30 mouse cellular contexts compared by ENCODE assay signal in genomic region chr16:36914195-36914594, GRCm38 (mm10). TPM values are rescaled to one million over a fixed set of nuclear protein-coding genes. Genes with fewer than 3 reads are reported as not detected.
DNase-seq lines count a peak whose midpoint lies in the region; ATAC-seq and TF ChIP-seq lines count a peak whose summit lies in the region.
"Had no signal": no experiment of that assay in that cellular context is flagged by ENCODE, and none has a peak within 500 bp of the region (broad histone marks: within the 10 kb centered on the region; RNA-seq: fewer than 3 reads in every experiment).

No protein-coding gene starts in this region.

- no peak overlapping the region for H3K27ac ChIP-seq in embryonic facial prominence, embryonic 14.5 days (replicated peaks; ENCODE audit: low read depth, low read length)
- no peak overlapping the region for H3K27ac ChIP-seq in embryonic facial prominence, embryonic 10.5 days (replicated peaks)
- no peak overlapping the region for H3K27ac ChIP-seq in kidney, embryonic 14.5 days (ENCODE audit: low read depth, low read length)
- no peak overlapping the region for H3K27ac ChIP-seq in stomach, embryonic 16.5 days (ENCODE audit: low read length)
- no peak overlapping the region for H3K27ac ChIP-seq in stomach, postnatal 0 days (replicated peaks)
- H3K27ac ChIP-seq: hindbrain, embryonic 13.5 days; layer of hippocampus, adult 2 months; left cerebral cortex, adult 2 months; limb, embryonic 15.5 days; liver, embryonic 14.5 days; lung, embryonic 15.5 days; midbrain, embryonic 12.5 days; neural tube, embryonic 12.5 days had no signal

- H3K27me3 ChIP-seq in embryonic facial prominence, embryonic 14.5 days (replicated peaks; ENCODE audit: control insufficient read depth, insufficient read depth, low read length), result no peaks in the 10 kb centered on the region
- no peaks in the 10 kb centered on the region for H3K27me3 ChIP-seq in embryonic facial prominence, embryonic 10.5 days (replicated peaks; ENCODE audit: low read depth, poor library complexity, severe bottlenecking)
- H3K27me3 ChIP-seq in kidney, embryonic 14.5 days (ENCODE audit: control insufficient read depth, insufficient read depth, low read length), result no peaks in the 10 kb centered on the region
- no peaks in the 10 kb centered on the region for H3K27me3 ChIP-seq in stomach, embryonic 16.5 days (ENCODE audit: control insufficient read depth, insufficient read depth, low read length)
- H3K27me3 ChIP-seq in stomach, postnatal 0 days (ENCODE audit: control insufficient read depth, insufficient read depth, low read length), result no peaks in the 10 kb centered on the region
- H3K27me3 ChIP-seq: CH12.LX; hindbrain, embryonic 13.5 days; limb, embryonic 15.5 days; lung, embryonic 15.5 days; megakaryocyte, embryonic 14.5 days; midbrain, embryonic 12.5 days; neural tube, embryonic 12.5 days had no signal

- H3K4me2 ChIP-seq in embryonic facial prominence, embryonic 14.5 days (ENCODE audit: low read depth, low read length), result no peak overlapping the region
- no peak overlapping the region for H3K4me2 ChIP-seq in kidney, embryonic 14.5 days (replicated peaks; ENCODE audit: low read depth, low read length)
- no peak overlapping the region for H3K4me2 ChIP-seq in stomach, embryonic 16.5 days (ENCODE audit: low read depth, low read length)
- no peak overlapping the region for H3K4me2 ChIP-seq in stomach, postnatal 0 days (replicated peaks; ENCODE audit: low read depth)
- H3K4me2 ChIP-seq: heart, embryonic 11.5 days; hindbrain, embryonic 13.5 days; limb, embryonic 15.5 days; lung, embryonic 15.5 days; midbrain, embryonic 12.5 days; neural tube, embryonic 12.5 days had no signal

- no peak for TF ChIP-seq EP300 in stomach, postnatal 0 days (optimal IDR thresholded peaks at IDR 0.05)

- peaks cover 82% of the 10 kb centered on the region for H3K36me3 ChIP-seq in embryonic facial prominence, embryonic 14.5 days (ENCODE audit: control insufficient read depth, insufficient read depth, low read length)
- peaks cover 82% of the 10 kb centered on the region for H3K36me3 ChIP-seq in embryonic facial prominence, embryonic 10.5 days (replicated peaks)
- peaks cover 71% of the 10 kb centered on the region for H3K36me3 ChIP-seq in kidney, embryonic 14.5 days (ENCODE audit: control insufficient read depth, insufficient read depth, low read length)
- peaks cover 9% of the 10 kb centered on the region; the same call in 1 of the 2 replicates for H3K36me3 ChIP-seq in stomach, embryonic 16.5 days (ENCODE audit: control insufficient read depth, insufficient read depth, low read length)
- peaks cover 26% of the 10 kb centered on the region for H3K36me3 ChIP-seq in stomach, postnatal 0 days (ENCODE audit: control insufficient read depth, insufficient read depth, low read length)

- 76% methylated on average over 5 of the region's 5 CpGs for WGBS in embryonic facial prominence, embryonic 14.5 days
- WGBS in embryonic facial prominence, embryonic 10.5 days, result 94% methylated on average over 5 of the region's 5 CpGs
- WGBS in kidney, embryonic 14.5 days, result 63% methylated on average over 5 of the region's 5 CpGs
- whole genome bisulfite sequencing in stomach, embryonic 16.5 days, result 60% methylated on average over 5 of the region's 5 CpGs
- 55% methylated on average over 5 of the region's 5 CpGs for WGBS in stomach, postnatal 0 days

- no peaks in the 10 kb centered on the region for H3K9me3 ChIP-seq in embryonic facial prominence, embryonic 14.5 days (ENCODE audit: control insufficient read depth, low read length)
- no peaks in the 10 kb centered on the region for H3K9me3 ChIP-seq in embryonic facial prominence, embryonic 10.5 days
- no peaks in the 10 kb centered on the region for H3K9me3 ChIP-seq in kidney, embryonic 14.5 days (ENCODE audit: control insufficient read depth, low read length)
- no peaks in the 10 kb centered on the region for H3K9me3 ChIP-seq in stomach, embryonic 16.5 days (replicated peaks; ENCODE audit: control insufficient read depth, low read length)
- no peaks in the 10 kb centered on the region for H3K9me3 ChIP-seq in stomach, postnatal 0 days (ENCODE audit: control insufficient read depth, low read length)
- H3K9me3 ChIP-seq: hindbrain, embryonic 13.5 days; limb, embryonic 15.5 days; lung, embryonic 15.5 days; megakaryocyte, embryonic 14.5 days; midbrain, embryonic 12.5 days; neural tube, embryonic 12.5 days had no signal

- no peak; the same call in 1 of the 2 replicates for ATAC-seq in embryonic facial prominence, embryonic 14.5 days (ENCODE audit: low read depth)
- no peak for ATAC-seq in kidney, embryonic 14.5 days (ENCODE audit: low FRiP score, low TSS enrichment)
- ATAC-seq in stomach, embryonic 16.5 days (ENCODE audit: insufficient read depth, low FRiP score), result peak; percentile 56
- no peak for ATAC-seq in stomach, postnatal 0 days (ENCODE audit: low FRiP score, low TSS enrichment)
- ATAC-seq: activated CD4-positive, CD25-positive, alpha-beta regulatory T cell, adult 4 months; forebrain, embryonic 14.5 days had no signal

- no peaks in the 10 kb centered on the region for H3K4me1 ChIP-seq in embryonic facial prominence, embryonic 14.5 days (ENCODE audit: control insufficient read depth, insufficient read depth, low read length)
- no peaks in the 10 kb centered on the region for H3K4me1 ChIP-seq in embryonic facial prominence, embryonic 10.5 days
- no peaks in the 10 kb centered on the region for H3K4me1 ChIP-seq in kidney, embryonic 14.5 days (ENCODE audit: control insufficient read depth, insufficient read depth, low read length)
- no peaks in the 10 kb centered on the region for H3K4me1 ChIP-seq in stomach, embryonic 16.5 days (ENCODE audit: control insufficient read depth, insufficient read depth, low read length)
- no peaks in the 10 kb centered on the region for H3K4me1 ChIP-seq in stomach, postnatal 0 days (replicated peaks; ENCODE audit: control insufficient read depth, insufficient read depth)
- H3K4me1 ChIP-seq: hindbrain, embryonic 13.5 days; limb, embryonic 15.5 days; lung, embryonic 15.5 days; megakaryocyte, embryonic 14.5 days; midbrain, embryonic 12.5 days; neural tube, embryonic 12.5 days had no signal

- DNase-seq in embryonic facial prominence, embryonic 14.5 days (ENCODE audit: low spot score), result peak; percentile 16
- no peak for DNase-seq in embryonic facial prominence, embryonic 10.5 days (ENCODE audit: low spot score)
- peak; percentile 63 for DNase-seq in kidney, adult 18-20 months
- DNase-seq in stomach, postnatal 0 days (ENCODE audit: low spot score), result no peak
- peak; percentile 29 to 51 for DNase-seq in kidney, postnatal 4 days
- DNase-seq in right cerebral cortex, adult 18-20 months, result no peak
- DNase-seq: adrenal gland, adult 2 months; adrenal gland, postnatal 36 days; cerebellum, adult 2 months; cerebellum, postnatal 14 days; gastrocnemius, postnatal 14 days; heart, postnatal 4 days; thymus, postnatal 25 days had no signal

- no peak for TF ChIP-seq CTCF in stomach, postnatal 0 days (IDR thresholded peaks at IDR 0.05; ENCODE audit: low read depth)

- no peak overlapping the region for H3K4me3 ChIP-seq in embryonic facial prominence, embryonic 14.5 days (ENCODE audit: low read depth, low read length)
- H3K4me3 ChIP-seq in embryonic facial prominence, embryonic 10.5 days, result no peak overlapping the region
- H3K4me3 ChIP-seq in kidney, embryonic 14.5 days (ENCODE audit: low read length), result no peak overlapping the region
- H3K4me3 ChIP-seq in stomach, embryonic 16.5 days (replicated peaks; ENCODE audit: low read length), result no peak overlapping the region
- H3K4me3 ChIP-seq in stomach, postnatal 0 days (ENCODE audit: low read depth, low read length), result no peak overlapping the region
- H3K4me3 ChIP-seq: hindbrain, embryonic 13.5 days; layer of hippocampus, adult 2 months; left cerebral cortex, adult 2 months; limb, embryonic 15.5 days; lung, embryonic 15.5 days; megakaryocyte, embryonic 14.5 days; midbrain, embryonic 12.5 days; myocyte; neural tube, embryonic 12.5 days had no signal

- H3K9ac ChIP-seq in embryonic facial prominence, embryonic 14.5 days (ENCODE audit: low read depth, low read length), result no peak overlapping the region
- no peak overlapping the region for H3K9ac ChIP-seq in kidney, embryonic 14.5 days (ENCODE audit: low read depth, low read length)
- no peak overlapping the region for H3K9ac ChIP-seq in stomach, embryonic 16.5 days (ENCODE audit: low read length)
- no peak overlapping the region for H3K9ac ChIP-seq in stomach, postnatal 0 days (ENCODE audit: low read length)
- H3K9ac ChIP-seq: hindbrain, embryonic 13.5 days; limb, embryonic 15.5 days; liver, embryonic 14.5 days; lung, embryonic 15.5 days; midbrain, embryonic 12.5 days; neural tube, embryonic 12.5 days had no signal

RNA-seq across cellular contexts. Expression of gene Hcls1, which starts 20.6 kb away (rescaled TPM):
- 3.9 and 4.0 TPM in 2 replicates for polyA plus RNA-seq in embryonic facial prominence, embryonic 14.5 days (2014; fragmentation: Nextera tagmentation; extraction: Ambion mirVana)
- 1.5 and 3.0 TPM in 2 replicates for polyA plus RNA-seq in embryonic facial prominence, embryonic 10.5 days (2016; fragmentation: Nextera tagmentation; extraction: Ambion mirVana)
- polyA plus RNA-seq in kidney, embryonic 14.5 days (2014; fragmentation: Nextera tagmentation; extraction: Ambion mirVana), result 2.2 and 2.3 TPM in 2 replicates
- 9.0 and 10.9 TPM in 2 replicates for polyA plus RNA-seq in stomach, embryonic 16.5 days (2015; fragmentation: Nextera tagmentation; extraction: Ambion mirVana)
- polyA plus RNA-seq in stomach, postnatal 0 days (2015; fragmentation: Nextera tagmentation; extraction: Ambion mirVana), result 3.0 and 3.7 TPM in 2 replicates
- polyA plus RNA-seq: C2C12 had no signal

RNA-seq across cellular contexts. Expression of gene Golgb1, which starts 39.3 kb away (rescaled TPM):
- polyA plus RNA-seq in embryonic facial prominence, embryonic 14.5 days (2014; fragmentation: Nextera tagmentation; extraction: Ambion mirVana), result 107 and 120 TPM in 2 replicates
- polyA plus RNA-seq in embryonic facial prominence, embryonic 10.5 days (2016; fragmentation: Nextera tagmentation; extraction: Ambion mirVana), result 76.0 and 80.5 TPM in 2 replicates
- 104 and 116 TPM in 2 replicates for polyA plus RNA-seq in kidney, embryonic 14.5 days (2014; fragmentation: Nextera tagmentation; extraction: Ambion mirVana)
- 97.0 and 106 TPM in 2 replicates for polyA plus RNA-seq in stomach, embryonic 16.5 days (2015; fragmentation: Nextera tagmentation; extraction: Ambion mirVana)
- polyA plus RNA-seq in stomach, postnatal 0 days (2015; fragmentation: Nextera tagmentation; extraction: Ambion mirVana), result 88.5 and 100 TPM in 2 replicates

RNA-seq across cellular contexts. Expression of gene Eaf2, which starts 39.4 kb away (rescaled TPM):
- 3.4 and 3.6 TPM in 2 replicates for polyA plus RNA-seq in embryonic facial prominence, embryonic 14.5 days (2014; fragmentation: Nextera tagmentation; extraction: Ambion mirVana)
- 1.4 and 2.1 TPM in 2 replicates for polyA plus RNA-seq in embryonic facial prominence, embryonic 10.5 days (2016; fragmentation: Nextera tagmentation; extraction: Ambion mirVana)
- polyA plus RNA-seq in kidney, embryonic 14.5 days (2014; fragmentation: Nextera tagmentation; extraction: Ambion mirVana), result 6.0 and 7.6 TPM in 2 replicates
- polyA plus RNA-seq in stomach, embryonic 16.5 days (2015; fragmentation: Nextera tagmentation; extraction: Ambion mirVana), result 4.7 and 6.2 TPM in 2 replicates
- 3.1 and 4.7 TPM in 2 replicates for polyA plus RNA-seq in stomach, postnatal 0 days (2015; fragmentation: Nextera tagmentation; extraction: Ambion mirVana)
- polyA plus RNA-seq: adrenal gland, adult 2 months had no signal

Comparison
In these comparisons a context has a peak if more than half of its experiments do, and no peak if none do; other contexts are left out.
1. DNase-seq: peak in embryonic facial prominence, embryonic 14.5 days (single experiment), kidney, adult 18-20 months (single experiment) and kidney, postnatal 4 days (2 of 2); none in embryonic facial prominence, embryonic 10.5 days (single experiment), stomach, postnatal 0 days (single experiment) and right cerebral cortex, adult 18-20 months (single experiment).